ENCODE assay signal across 14 mouse cellular contexts in genomic region chr1:90285318-90285717, GRCm38 (mm10).
DNase-seq lines count a peak whose midpoint lies in the region; ATAC-seq lines count a peak whose summit lies in the region.
"Had no signal": no experiment of that assay in that cellular context is flagged by ENCODE, and none has a peak within 500 bp of the region (broad histone marks: within the 10 kb centered on the region; RNA-seq: fewer than 3 reads in every experiment).

No protein-coding gene starts in this region.

- H3K9ac ChIP-seq in hindbrain, embryonic 15.5 days: no peak overlapping the region
- H3K9ac ChIP-seq in hindbrain, embryonic 14.5 days: no peak overlapping the region
- no peak overlapping the region for H3K9ac ChIP-seq in midbrain, embryonic 14.5 days (replicated peaks; ENCODE audit: low read length)
- H3K9ac ChIP-seq: stomach, embryonic 15.5 days had no signal

- H3K36me3 ChIP-seq in hindbrain, embryonic 15.5 days: no peaks in the 10 kb centered on the region
- no peaks in the 10 kb centered on the region for H3K36me3 ChIP-seq in hindbrain, embryonic 14.5 days (replicated peaks; ENCODE audit: control insufficient read depth, insufficient read depth)
- no peaks in the 10 kb centered on the region for H3K36me3 ChIP-seq in midbrain, embryonic 14.5 days (ENCODE audit: control insufficient read depth, insufficient read depth, low read length)
- H3K36me3 ChIP-seq: stomach, embryonic 15.5 days had no signal

- peaks cover 56% of the 10 kb centered on the region for H3K4me1 ChIP-seq in hindbrain, embryonic 15.5 days (replicated peaks)
- peaks cover 46% of the 10 kb centered on the region for H3K4me1 ChIP-seq in hindbrain, embryonic 14.5 days (replicated peaks; ENCODE audit: control insufficient read depth, insufficient read depth, low read length)
- peaks cover 38% of the 10 kb centered on the region for H3K4me1 ChIP-seq in midbrain, embryonic 14.5 days (ENCODE audit: control insufficient read depth, insufficient read depth, low read length)

- DNase-seq in hindbrain, embryonic 14.5 days (ENCODE audit: low spot score): no peak
- DNase-seq in cerebellum, adult 11 months: peak; percentile 20
- DNase-seq in cerebellum, postnatal 14 days: peak; percentile 44 to 63
- no peak for DNase-seq in midbrain, embryonic 14.5 days
- no peak for DNase-seq in frontal cortex, postnatal 14 days (ENCODE audit: low spot score in 2 of 2)
- no peak for DNase-seq in heart, adult 9 months (ENCODE audit: low spot score in 2 of 2)
- DNase-seq: heart, postnatal 10 days; kidney, postnatal 25 days; thymus, postnatal 25 days had no signal

- H3K9me3 ChIP-seq in hindbrain, embryonic 15.5 days: no peaks in the 10 kb centered on the region
- H3K9me3 ChIP-seq in hindbrain, embryonic 14.5 days (ENCODE audit: control insufficient read depth, low read length): no peaks in the 10 kb centered on the region
- no peaks in the 10 kb centered on the region for H3K9me3 ChIP-seq in midbrain, embryonic 14.5 days (ENCODE audit: control insufficient read depth, low read length)
- H3K9me3 ChIP-seq: stomach, embryonic 15.5 days had no signal

- H3K27ac ChIP-seq in hindbrain, embryonic 15.5 days (replicated peaks): peak overlapping the region; percentile 26; the same call in 1 of the 2 replicates
- H3K27ac ChIP-seq in hindbrain, embryonic 14.5 days: no peak overlapping the region
- H3K27ac ChIP-seq in midbrain, embryonic 14.5 days (replicated peaks; ENCODE audit: low read depth, low read length): 0 out of 2 replicates have a peak overlapping the region, but pooled peaks have one; percentile 3
- H3K27ac ChIP-seq: stomach, embryonic 15.5 days had no signal

- H3K27me3 ChIP-seq in hindbrain, embryonic 15.5 days: no peaks in the 10 kb centered on the region
- H3K27me3 ChIP-seq in hindbrain, embryonic 14.5 days (ENCODE audit: control insufficient read depth, insufficient read depth, low read length): no peaks in the 10 kb centered on the region
- H3K27me3 ChIP-seq in midbrain, embryonic 14.5 days (ENCODE audit: control insufficient read depth, insufficient read depth, low read length): no peaks in the 10 kb centered on the region
- H3K27me3 ChIP-seq: stomach, embryonic 15.5 days had no signal

- no peak overlapping the region for H3K4me3 ChIP-seq in hindbrain, embryonic 15.5 days
- H3K4me3 ChIP-seq in hindbrain, embryonic 14.5 days (replicated peaks; ENCODE audit: low read length): no peak overlapping the region
- no peak overlapping the region for H3K4me3 ChIP-seq in midbrain, embryonic 14.5 days (replicated peaks; ENCODE audit: low read depth, low read length)
- H3K4me3 ChIP-seq: myocyte; stomach, embryonic 15.5 days had no signal

- WGBS in hindbrain, embryonic 15.5 days: 41% methylated on average over 4 of the region's 4 CpGs
- WGBS in hindbrain, embryonic 14.5 days: 37% methylated on average over 4 of the region's 4 CpGs
- WGBS in midbrain, embryonic 14.5 days: 22% methylated on average over 4 of the region's 4 CpGs

- ATAC-seq in hindbrain, embryonic 15.5 days (ENCODE audit: low FRiP score, low read depth): no peak
- no peak for ATAC-seq in hindbrain, embryonic 14.5 days (ENCODE audit: low FRiP score)
- ATAC-seq in midbrain, embryonic 14.5 days (ENCODE audit: low FRiP score, low TSS enrichment): no peak
- ATAC-seq: activated CD4-positive, CD25-positive, alpha-beta regulatory T cell, adult 4 months; intestine, embryonic 16.5 days had no signal

- H3K4me2 ChIP-seq in hindbrain, embryonic 15.5 days: no peak overlapping the region
- no peak overlapping the region for H3K4me2 ChIP-seq in hindbrain, embryonic 14.5 days (replicated peaks)
- H3K4me2 ChIP-seq in midbrain, embryonic 14.5 days (ENCODE audit: low read length): no peak overlapping the region
- H3K4me2 ChIP-seq: stomach, embryonic 15.5 days had no signal

Comparison
In these comparisons a context has a peak if more than half of its experiments do, and no peak if none do; other contexts are left out.
1. DNase-seq: peak in cerebellum, adult 11 months (single experiment) and cerebellum, postnatal 14 days (2 of 2); none in hindbrain, embryonic 14.5 days (single experiment), midbrain, embryonic 14.5 days (single experiment), frontal cortex, postnatal 14 days (0 of 2) and heart, adult 9 months (0 of 2).